Mouse (Mus musculus) forebrain, embryonic 16.5 days (tissue): ENCODE results near the gene Catsper1. TPM values are rescaled to one million over a fixed set of nuclear protein-coding genes. Genes with fewer than 3 reads are reported as not detected.

Experiments used
- ATAC-seq: fragments of 200-750 bp; cut with Nextera tagmentation; 2 replicates; pipeline ENCODE4 v1.8.0; 2017; ENCODE audit warnings: mild to moderate bottlenecking, moderate library complexity
- H3K27ac ChIP-seq: fragments of 300-500 bp; sonication (generic); 2 replicates; pipeline ENCODE4 v1.5.1; 2014; ENCODE audit warnings: low read length, control low read depth
- H3K27me3 ChIP-seq: fragments of 300-500 bp; sonication (generic); replicated peaks from 2 replicates; pipeline ENCODE4 v1.6.1; 2014; ENCODE audit warnings: low read length; ENCODE audit not compliant: control insufficient read depth, insufficient read depth
- H3K36me3 ChIP-seq: fragments of 300-500 bp; sonication (generic); 2 replicates; pipeline ENCODE4 v1.6.1; 2014; ENCODE audit not compliant: control insufficient read depth, insufficient read depth
- H3K4me1 ChIP-seq: fragments of 300-500 bp; sonication (generic); replicated peaks from 2 replicates; pipeline ENCODE4 v1.6.1; 2014; ENCODE audit warnings: low read length; ENCODE audit not compliant: control insufficient read depth, insufficient read depth
- H3K4me2 ChIP-seq: fragments of 300-500 bp; sonication (generic); 2 replicates; pipeline ENCODE4 v1.6.1; 2014; ENCODE audit warnings: mild to moderate bottlenecking, low read length, control low read depth
- H3K4me3 ChIP-seq: fragments of 300-500 bp; sonication (generic); replicated peaks from 2 replicates; pipeline ENCODE4 v1.5.1; 2014; ENCODE audit warnings: mild to moderate bottlenecking, low read length, control low read depth
- H3K9ac ChIP-seq: fragments of 300-500 bp; sonication (generic); replicated peaks from 2 replicates; pipeline ENCODE4 v1.6.1; 2014; ENCODE audit warnings: low read depth, low read length, control low read depth
- H3K9me3 ChIP-seq: fragments of 300-500 bp; sonication (generic); 2 replicates; pipeline ENCODE4 v1.6.1; 2016; ENCODE audit warnings: low read length; ENCODE audit not compliant: control insufficient read depth
- WGBS: fragments of 180-500 bp; shearing (Covaris S2); extraction: QIAGEN DNeasy Blood & Tissue Kit; methylation state at CpG from one replicate; pipeline ENCODE4 v1.1.7; 2014; 5-methylcytosine and 5-hydroxymethylcytosine counted together
- polyA plus RNA-seq: library from polyadenylated mRNA; unstranded; fragments of >200 nt; fragmentation: Nextera tagmentation; extraction: Ambion mirVana; gene quantifications from 2 replicates; pipeline ENCODE4 v1.2.1, GENCODE M21; 2015

The Catsper1 gene
- polyA plus RNA-seq, 1 experiment from 2014 or later = not detected

- H3K9ac ChIP-seq = peak within 1 kb of the TSS; percentile 76
- H3K4me1 ChIP-seq = peaks cover 22% of the 10 kb centered on the region
- WGBS = 0% methylated on average over 33 of the region's 33 CpGs
- H3K4me3 ChIP-seq = peak within 1 kb of the TSS; percentile 92
- H3K27me3 ChIP-seq = no peaks in the 10 kb centered on the region
- ATAC-seq = peak; percentile 6; the same call in 1 of the 2 replicates
- H3K27ac ChIP-seq = peak within 1 kb of the TSS; percentile 96
- H3K4me2 ChIP-seq = peak within 1 kb of the TSS; percentile 96
- H3K36me3 ChIP-seq = peaks cover 26% of the 10 kb centered on the region
- no peaks in the 10 kb centered on the region for H3K9me3 ChIP-seq
These were observed 31.5 kb downstream of the Catsper1 start, which contains the start of gene Banf1 for GRCm38 (mm10) chr19:5367053-5367359. Gene Banf1 (minus strand): TSS chr19:5367168.

DNA sequence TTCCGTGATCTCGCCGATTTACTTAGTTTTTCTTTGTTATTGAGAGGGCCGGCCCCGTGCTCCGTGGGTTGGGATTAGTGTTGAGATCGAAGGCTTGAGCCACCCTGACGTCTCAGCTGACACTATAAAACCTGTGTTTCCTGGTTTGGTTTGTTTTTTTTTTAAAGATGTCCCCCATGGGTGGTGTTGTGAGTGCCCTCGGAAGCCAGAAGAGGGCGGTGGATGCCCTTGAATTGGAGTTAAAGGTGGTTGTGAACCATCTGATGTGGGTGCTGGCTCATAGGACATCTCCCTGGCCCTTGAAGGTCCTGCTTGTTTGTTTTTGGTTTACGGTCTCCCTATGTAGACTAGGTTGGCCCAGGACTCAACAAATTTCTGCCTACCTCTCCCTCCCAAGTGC, 31.9 kb downstream of the Catsper1 start:
- peak overlapping the region; percentile 88 for H3K4me2 ChIP-seq
- H3K27ac ChIP-seq = no peak overlapping the region
- ATAC-seq = no peak
- H3K27me3 ChIP-seq = no peaks in the 10 kb centered on the region
- peak overlapping the region; percentile 92 for H3K4me3 ChIP-seq
- peaks cover 30% of the 10 kb centered on the region for H3K36me3 ChIP-seq
- WGBS = 11% methylated on average over 11 of the region's 11 CpGs
- H3K9me3 ChIP-seq = no peaks in the 10 kb centered on the region
- peak overlapping the region; percentile 76 for H3K9ac ChIP-seq
- H3K4me1 ChIP-seq = peaks cover 22% of the 10 kb centered on the region

GRCm38 (mm10) chr19:5370932-5371331, 35.4 kb downstream of the Catsper1 start:
- Histone ChIP-seq H3K9me3 (no peaks in the 10 kb centered on the region), H3K4me1 (peaks cover 15% of the 10 kb centered on the region), H3K27ac (no peak overlapping the region), H3K27me3 (no peaks in the 10 kb centered on the region), H3K4me3 (no peak overlapping the region), H3K9ac (no peak overlapping the region), H3K36me3 (peaks cover 33% of the 10 kb centered on the region), H3K4me2 (no peak overlapping the region)
- 86% methylated on average over 3 of the region's 3 CpGs for WGBS
- ATAC-seq = no peak

DNA sequence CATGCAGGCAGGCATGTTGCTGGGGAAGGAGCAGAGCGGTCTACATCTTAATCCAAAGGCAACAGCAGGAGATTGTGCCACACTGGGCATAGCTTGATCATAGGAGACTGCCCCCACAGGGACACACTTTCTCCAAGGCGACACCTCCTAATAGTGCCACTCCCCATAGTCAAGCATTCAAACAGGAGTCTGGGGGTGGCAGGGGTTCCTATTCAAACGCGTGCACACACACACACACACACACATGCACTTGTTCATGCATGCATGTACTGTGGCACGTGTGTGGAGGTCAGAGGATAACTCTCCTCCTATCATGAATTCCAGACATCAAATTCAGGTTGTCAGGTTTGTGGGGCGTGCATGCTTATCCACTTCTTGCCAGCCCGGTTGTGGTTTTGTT, 37.2 kb downstream of the Catsper1 start:
- WGBS = 91% methylated on average over 7 of the region's 7 CpGs
- Histone ChIP-seq H3K4me3 (no peak overlapping the region), H3K4me2 (no peak overlapping the region), H3K36me3 (peaks cover 36% of the 10 kb centered on the region), H3K9me3 (no peaks in the 10 kb centered on the region), H3K27ac (no peak overlapping the region), H3K4me1 (peaks cover 10% of the 10 kb centered on the region), H3K9ac (no peak overlapping the region), H3K27me3 (no peaks in the 10 kb centered on the region)
- ATAC-seq = no peak

DNA sequence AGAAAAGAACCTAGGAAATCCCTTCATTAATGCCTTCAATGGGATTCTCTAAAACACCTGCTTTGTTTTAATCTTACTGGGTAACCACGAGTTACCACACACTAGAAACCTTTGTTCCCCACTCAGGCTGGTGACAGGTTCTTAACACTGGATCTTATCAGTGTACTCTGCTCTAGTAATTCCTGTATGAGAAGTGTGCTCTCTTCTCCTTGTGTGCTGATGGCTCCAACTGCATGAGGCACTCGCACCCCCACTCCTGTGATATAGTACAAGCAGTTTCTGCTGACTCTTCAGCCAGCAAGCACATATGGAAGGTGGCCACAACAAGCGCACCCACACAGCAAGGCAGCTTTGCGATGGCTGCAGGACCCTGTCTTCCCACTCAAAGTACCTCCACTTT, 38.6 kb downstream of the Catsper1 start:
- H3K27me3 ChIP-seq = no peaks in the 10 kb centered on the region
- no peak overlapping the region for H3K4me2 ChIP-seq
- no peak overlapping the region for H3K27ac ChIP-seq
- no peaks in the 10 kb centered on the region for H3K4me1 ChIP-seq
- WGBS = 86% methylated on average over 4 of the region's 4 CpGs
- peaks cover 43% of the 10 kb centered on the region for H3K36me3 ChIP-seq
- H3K4me3 ChIP-seq = no peak overlapping the region
- ATAC-seq = no peak
- H3K9ac ChIP-seq = no peak overlapping the region
- H3K9me3 ChIP-seq = no peaks in the 10 kb centered on the region

GRCm38 (mm10) chr19:5374748-5375147, 39.2 kb downstream of the Catsper1 start:
- Histone ChIP-seq H3K27ac (no peak overlapping the region), H3K4me3 (no peak overlapping the region), H3K9ac (no peak overlapping the region), H3K9me3 (no peaks in the 10 kb centered on the region), H3K27me3 (no peaks in the 10 kb centered on the region), H3K36me3 (peaks cover 44% of the 10 kb centered on the region), H3K4me2 (no peak overlapping the region), H3K4me1 (no peaks in the 10 kb centered on the region)
- no peak for ATAC-seq
- WGBS = 85% methylated on average over 4 of the region's 4 CpGs

DNA sequence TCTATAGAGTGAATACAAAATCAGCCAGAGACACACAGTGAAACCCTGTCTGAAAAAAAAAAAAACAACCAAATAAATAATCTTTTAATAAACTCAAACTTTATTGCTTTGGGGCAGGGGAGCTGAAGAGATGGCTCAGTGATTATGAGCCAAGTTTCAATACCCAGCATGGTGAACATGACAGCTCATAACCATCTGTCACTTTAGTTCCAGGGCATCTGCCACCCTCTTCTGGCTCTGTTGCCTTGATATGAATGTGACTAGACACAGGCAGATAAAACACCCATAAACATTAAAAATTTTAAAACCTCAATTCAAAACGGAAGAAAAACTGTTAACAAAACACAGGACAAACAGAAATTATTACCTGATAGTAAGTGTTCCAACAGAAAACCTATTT, 41.9 kb downstream of the Catsper1 start:
- WGBS = 92% methylated on average over 1 of the region's 1 CpGs
- no peak overlapping the region for H3K9ac ChIP-seq
- H3K9me3 ChIP-seq = no peaks in the 10 kb centered on the region
- H3K4me3 ChIP-seq = no peak overlapping the region
- H3K4me1 ChIP-seq = no peaks in the 10 kb centered on the region
- no peak overlapping the region for H3K27ac ChIP-seq
- H3K36me3 ChIP-seq = peaks cover 47% of the 10 kb centered on the region
- H3K4me2 ChIP-seq = no peak overlapping the region
- ATAC-seq = no peak
- no peaks in the 10 kb centered on the region for H3K27me3 ChIP-seq

DNA sequence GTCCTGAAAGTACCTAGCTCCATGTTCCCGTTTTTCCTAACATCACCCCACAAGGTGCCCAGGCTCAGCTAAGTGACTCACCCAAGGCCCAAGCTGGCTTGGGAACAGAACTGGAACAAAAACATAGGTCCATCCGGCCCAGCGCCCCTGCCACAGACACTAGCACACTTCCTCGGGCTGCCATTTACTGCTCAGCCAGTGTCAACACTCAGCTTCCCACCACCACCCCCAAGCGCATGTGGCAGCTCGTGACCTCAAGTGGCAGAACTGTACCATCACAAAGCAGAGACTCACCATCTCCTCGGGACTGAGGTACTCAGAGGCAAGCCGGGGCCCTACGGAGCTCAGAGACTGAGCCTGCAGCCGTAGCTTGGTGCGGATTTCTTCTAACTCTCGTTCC, 47.8 kb downstream of the Catsper1 start:
- Histone ChIP-seq H3K27me3 (no peaks in the 10 kb centered on the region), H3K9me3 (no peaks in the 10 kb centered on the region), H3K4me3 (no peak overlapping the region), H3K27ac (no peak overlapping the region), H3K4me2 (no peak overlapping the region), H3K9ac (no peak overlapping the region), H3K4me1 (peaks cover 16% of the 10 kb centered on the region), H3K36me3 (peaks cover 53% of the 10 kb centered on the region)
- no peak for ATAC-seq
- WGBS = 94% methylated on average over 12 of the region's 12 CpGs

GRCm38 (mm10) chr19:5384715-5385114, 49.2 kb downstream of the Catsper1 start:
- Histone ChIP-seq H3K9ac (no peak overlapping the region), H3K4me2 (no peak overlapping the region), H3K4me3 (no peak overlapping the region), H3K27ac (no peak overlapping the region), H3K9me3 (no peaks in the 10 kb centered on the region), H3K27me3 (no peaks in the 10 kb centered on the region), H3K36me3 (peaks cover 40% of the 10 kb centered on the region), H3K4me1 (peaks cover 23% of the 10 kb centered on the region)
- no peak for ATAC-seq
- 92% methylated on average over 7 of the region's 8 CpGs for WGBS

- Histone ChIP-seq H3K4me1 (peaks cover 32% of the 10 kb centered on the region), H3K9me3 (no peaks in the 10 kb centered on the region), H3K4me2 (peak overlapping the region; percentile 61), H3K4me3 (peak overlapping the region; percentile 83), H3K27me3 (no peaks in the 10 kb centered on the region), H3K9ac (peak overlapping the region; percentile 79), H3K27ac (peak overlapping the region; percentile 75), H3K36me3 (peaks cover 12% of the 10 kb centered on the region)
- WGBS = under 1% methylated on average over 36 of the region's 43 CpGs
- peak; percentile 24; the same call in 1 of the 2 replicates for ATAC-seq
These were observed 52.5 kb downstream of the Catsper1 start for GRCm38 (mm10) chr19:5388011-5388441.
